Mouse (Mus musculus) lung, postnatal 36 days (tissue): ENCODE data around the gene Ppm1a.

Source experiments
- DNase-seq: peaks from one replicate; pipeline ENCODE4 v3.0.0; 2022; ENCODE audit warnings: mixed read lengths

Gene Ppm1a

DNA sequence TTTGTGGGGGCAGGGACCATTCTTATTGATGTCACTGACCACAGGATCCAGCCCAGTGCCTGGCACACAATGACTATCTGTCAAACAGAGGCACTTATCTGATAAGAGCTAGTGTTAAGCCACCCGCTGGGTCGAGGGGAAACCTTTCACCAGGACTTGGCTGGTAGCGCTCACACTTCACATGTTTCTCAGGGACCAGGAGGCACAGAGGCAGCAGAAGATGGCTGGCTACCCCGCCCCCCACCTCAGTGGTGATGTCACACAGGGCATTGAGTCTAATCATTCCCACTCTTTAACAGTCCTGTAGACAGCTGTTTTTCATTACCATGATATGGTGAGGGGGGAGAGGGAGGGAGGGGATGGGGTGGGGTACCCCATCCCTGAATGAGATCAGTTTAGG is at the start of gene Ppm1a:
Gene Ppm1a, plus strand, starts transcription at position 370 of the 400 bp plus-strand sequence.
- DNase-seq: no peak

DNA sequence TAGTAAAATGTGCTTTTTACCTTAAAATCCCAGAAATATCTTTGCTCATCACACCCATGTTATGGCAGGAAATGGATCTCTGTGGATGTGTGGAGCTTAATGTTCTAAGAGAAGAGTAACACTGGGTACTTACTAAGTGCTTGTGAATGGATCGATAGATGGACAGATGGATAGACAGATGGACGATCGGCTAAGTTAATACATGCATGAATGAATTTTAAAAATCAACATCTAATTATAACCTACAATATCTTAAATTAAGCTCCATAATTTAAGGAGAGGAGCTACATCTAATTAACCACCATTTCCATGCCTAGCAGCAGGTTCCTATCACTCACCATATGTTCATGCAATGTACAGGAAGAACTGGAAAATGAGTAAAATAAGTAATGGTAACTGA is 47.3 kb upstream of the Ppm1a start:
- DNase-seq: no peak

DNA sequence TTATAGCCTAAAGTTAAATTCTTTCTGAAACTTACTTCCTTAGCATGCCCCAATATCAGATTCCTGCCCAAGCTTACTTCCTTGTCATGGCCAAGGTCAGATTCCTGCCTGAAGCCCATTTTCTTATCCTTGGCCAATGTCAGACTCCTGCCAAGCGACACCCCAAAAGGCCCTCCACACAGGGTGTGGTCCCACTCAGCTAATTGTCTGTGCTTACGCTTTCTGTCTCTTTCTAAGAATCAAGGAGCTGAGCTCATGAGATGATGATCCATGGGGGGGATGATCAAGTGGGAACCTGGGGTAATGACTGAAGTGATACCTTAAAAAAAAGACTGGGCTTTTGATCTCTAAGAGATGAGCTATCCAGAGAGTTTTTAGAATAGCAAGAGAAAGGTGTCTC is 42.4 kb upstream of the Ppm1a start:
- no peak for DNase-seq

DNA sequence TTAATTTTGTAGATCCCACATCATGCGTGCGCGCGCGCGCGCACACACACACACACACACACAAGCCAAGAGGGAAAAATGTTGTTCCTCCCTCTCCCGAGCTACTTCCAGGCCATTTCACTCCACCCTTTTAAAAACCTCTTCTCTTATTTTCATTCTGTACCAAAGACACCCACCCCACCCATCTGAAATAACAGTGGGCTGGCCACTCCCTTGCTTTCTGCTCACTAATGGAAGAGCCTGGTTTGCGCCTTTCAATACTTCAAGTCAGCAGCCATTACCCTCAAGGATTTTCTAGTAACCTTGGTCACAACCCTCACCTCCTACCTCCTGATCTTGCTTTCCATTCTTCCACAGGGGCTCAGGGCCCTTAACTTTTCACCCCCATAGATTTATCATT is 41.4 kb upstream of the Ppm1a start:
- DNase-seq: no peak

DNA sequence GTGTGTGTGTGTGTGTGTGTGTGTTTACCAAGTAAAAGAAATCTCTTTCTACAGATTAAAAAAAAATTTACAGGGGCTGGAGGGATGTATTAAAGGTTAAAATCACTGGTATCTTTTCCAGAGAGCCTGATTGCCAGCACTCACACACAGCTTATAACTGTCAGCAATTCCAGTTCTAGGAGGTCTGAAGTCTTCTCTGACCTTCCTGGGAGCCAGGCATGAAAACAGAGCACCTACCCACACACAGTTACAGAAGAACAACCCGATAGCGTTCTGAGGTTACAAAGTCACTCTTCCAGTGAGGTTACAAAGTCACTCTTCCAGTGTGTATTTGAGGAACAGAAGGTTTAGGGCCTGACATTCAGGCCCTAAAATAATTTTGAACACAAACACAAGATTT is 38.2 kb upstream of the Ppm1a start:
- no peak for DNase-seq

DNA sequence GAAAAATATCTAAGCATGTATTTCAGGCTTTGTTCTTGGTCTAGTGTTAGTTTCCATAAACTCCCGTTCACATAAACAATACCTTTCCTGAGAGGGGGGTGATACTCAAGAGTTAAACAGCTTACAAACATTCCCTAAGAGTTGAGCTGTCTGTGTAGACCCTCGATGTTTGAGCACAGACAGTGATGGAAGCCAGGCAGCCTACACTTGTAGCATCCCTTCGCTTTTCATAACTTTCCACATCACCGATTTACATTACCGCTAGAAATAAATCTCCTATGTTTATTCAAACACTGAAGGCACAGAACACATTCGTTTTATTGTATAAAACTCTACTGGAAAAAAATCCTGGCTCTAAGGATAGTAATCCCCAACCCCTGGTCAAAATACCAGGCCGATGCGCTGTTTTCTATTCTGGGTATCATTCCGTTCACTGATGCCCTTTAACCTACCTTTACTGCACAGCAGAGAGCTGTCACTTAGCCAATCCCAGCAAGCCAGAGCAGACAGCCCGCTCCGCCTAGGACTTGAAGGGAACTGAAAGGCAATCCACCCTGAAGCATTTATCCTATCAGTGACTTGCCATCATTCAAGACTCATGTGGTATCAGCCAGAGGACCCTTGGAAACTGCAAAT is 37.7 kb upstream of the Ppm1a start:
- DNase-seq: no peak

DNA sequence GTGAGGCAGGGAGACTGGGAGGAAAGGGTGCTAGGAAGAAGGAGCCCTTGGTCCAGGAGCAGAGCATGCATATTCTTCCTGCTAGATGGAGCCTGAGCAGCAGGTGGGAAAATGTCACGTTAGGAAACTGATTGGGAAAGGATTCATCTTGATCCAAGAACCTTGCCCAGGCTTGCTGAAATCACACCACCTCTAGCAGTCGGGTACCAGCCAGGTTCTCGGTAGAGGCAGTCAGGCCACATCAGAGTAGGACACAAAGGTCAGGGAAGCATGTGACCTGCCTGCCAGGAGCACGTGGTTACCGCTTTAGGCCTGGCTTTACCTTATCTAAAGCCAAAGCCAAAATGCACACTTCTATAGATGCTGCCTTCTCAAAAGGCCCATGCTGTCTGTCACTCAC is 35.5 kb upstream of the Ppm1a start:
- no peak for DNase-seq

DNA sequence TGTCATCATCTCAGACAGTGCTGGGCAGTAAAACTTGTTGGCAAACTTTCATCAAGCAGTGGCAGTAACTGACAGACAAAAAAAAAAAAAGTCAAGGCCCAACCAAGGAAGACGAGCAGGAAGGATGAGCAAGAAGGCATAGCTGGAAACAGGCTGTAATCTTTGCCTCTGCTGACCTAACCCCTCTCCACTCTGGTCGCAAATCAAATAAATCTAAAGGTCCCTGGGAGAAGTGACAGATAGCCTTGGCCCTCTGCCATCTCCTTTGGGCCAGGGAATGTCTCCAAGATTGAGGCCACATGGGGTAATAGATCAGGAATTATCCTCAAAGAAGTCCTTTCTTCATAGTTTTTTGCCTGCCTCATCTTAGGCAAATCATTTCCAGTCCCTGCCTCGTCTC is 33.3 kb upstream of the Ppm1a start:
- DNase-seq: peak; percentile 14

DNA sequence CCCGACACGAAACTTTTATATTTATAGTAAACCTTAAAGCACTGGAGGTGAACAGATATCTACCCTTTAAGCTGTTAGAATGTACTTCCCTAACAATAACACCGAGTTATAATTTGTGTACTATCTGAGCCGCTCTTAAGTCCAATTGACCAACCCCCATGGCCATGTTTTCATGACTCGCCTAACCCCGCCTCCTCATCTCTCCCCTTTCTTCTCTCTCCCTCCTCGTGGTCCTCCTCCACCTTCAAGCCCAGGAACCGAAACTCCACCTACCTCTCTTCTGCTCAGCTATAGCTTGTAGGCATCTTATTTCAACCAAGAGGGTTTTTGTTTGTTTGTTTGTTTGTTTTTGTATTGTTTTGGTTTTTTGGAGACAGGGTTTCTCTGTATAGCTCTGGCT is 30.2 kb upstream of the Ppm1a start:
- DNase-seq: no peak

DNA sequence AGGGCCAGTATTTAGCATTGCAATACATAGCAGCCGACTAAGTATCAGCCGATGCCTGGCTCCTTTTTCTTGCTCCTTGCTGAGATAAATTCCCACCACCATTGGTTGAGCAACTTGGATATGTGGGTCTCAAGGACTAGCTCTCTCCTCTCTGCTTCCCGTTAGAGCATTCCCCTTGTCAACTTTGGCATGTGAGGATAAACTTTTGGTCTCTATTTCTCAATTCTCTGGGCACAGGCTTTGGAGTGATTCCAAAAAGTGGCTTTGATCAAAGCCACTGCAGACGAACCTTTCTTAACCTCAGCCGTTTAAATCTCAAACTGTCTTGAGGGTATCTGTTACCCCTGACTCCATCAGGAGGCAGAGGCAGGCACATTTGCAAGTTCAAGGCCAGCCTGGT is 29.6 kb upstream of the Ppm1a start:
- DNase-seq: no peak

DNA sequence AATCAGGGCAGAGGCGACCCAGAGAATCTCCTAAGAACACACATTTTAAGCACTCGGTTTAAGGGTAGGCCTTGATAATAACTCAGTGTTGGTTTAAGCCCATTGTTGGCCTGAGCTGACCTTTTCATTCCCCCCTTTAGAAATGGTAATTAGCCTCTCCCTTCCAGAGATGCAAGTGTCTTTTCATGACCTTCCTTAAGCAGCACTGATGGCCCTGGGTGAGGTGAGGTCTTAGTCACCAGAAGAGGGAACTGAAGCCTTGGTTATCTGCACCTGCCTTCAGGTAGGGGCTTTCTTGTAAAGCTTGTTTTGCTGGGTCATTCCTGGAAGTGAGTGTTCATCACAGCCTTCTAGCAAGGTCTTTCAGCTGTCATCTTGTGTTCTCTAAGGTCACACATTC is 23.1 kb upstream of the Ppm1a start:
- DNase-seq: no peak

DNA sequence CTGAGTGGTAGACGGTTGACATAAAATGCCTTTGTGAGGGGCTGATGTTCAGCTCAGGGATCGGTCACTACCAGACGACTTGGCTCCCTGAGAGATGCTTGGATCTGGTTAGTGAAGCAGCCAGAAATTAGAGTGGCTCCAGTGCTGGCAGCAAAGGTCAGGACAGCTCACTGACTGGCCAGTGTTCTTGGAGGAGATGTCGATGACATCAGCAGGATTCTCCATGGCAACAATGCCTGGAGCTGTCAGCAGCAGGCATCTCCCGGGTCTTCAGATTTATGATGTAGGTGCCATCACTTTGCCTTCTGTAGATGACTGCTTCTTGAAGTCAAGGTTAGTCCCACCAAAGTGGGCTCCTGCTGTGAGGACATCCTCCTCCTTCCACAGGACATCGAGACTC is 16.1 kb upstream of the Ppm1a start:
- DNase-seq: no peak

DNA sequence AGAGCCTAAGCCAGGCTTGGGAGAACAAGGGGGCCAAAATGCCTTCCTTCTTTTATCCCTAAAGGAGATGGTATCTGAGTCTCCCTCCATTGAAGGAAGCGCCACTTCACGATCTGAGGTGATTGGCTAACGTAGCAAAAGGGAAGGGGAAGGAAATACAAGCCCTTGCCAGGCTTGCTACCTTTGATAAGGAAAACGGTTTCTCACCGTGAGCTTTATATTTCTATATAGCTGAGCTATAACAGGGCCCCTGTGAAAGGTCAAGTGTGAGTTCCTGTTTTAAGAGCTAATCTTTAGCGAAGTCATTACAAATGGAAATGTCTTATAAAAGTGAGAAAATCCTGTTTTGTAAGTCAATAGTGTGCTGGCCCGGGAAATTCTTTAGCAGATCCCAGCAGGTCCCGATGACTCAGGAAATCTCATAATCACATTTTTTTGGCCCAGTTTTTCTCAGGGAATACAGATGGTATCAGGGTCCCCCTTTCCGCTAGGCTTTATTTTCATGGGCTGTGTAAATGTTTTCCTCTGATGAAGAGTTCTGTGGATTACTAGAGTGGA is 12.4 kb upstream of the Ppm1a start:
- no peak for DNase-seq

DNA sequence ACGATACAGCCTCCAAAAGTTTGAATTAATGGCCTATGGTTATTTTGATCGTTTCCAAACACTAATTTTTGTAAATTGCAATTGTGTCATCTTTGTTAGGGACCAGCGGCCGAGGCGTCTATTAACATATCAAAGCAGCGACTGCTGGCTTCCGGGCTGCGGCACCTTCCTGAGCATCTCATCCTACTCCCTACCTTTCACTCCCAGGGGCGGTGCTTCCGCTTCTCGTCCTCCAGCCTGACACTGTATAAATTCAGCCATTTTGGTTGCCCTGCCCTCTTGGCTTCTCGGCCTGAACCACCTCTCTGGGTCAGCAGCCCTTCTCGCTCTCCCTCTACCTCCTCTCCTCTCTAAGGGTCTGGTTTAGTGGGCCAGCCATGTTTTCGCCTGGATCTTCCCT is 11.8 kb upstream of the Ppm1a start:
- no peak for DNase-seq

DNA sequence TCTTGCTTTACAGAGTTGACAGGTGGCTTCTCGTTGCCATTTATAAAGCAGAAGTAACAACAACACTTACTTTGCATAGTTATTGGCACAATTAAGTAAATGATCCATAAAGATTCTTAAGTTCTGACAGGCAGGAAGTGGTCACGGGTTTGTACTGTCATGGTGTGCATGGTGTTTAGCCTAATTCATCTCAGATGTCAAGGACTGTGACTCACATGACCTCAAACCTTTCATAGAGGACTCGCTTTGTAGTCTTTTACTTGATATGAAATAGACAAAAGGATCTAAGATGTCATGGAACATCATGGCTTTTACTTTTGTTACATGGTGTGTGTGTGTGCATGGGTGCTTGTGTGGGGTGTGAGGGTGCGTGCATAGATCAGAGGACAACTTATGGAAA is 8.9 kb upstream of the Ppm1a start:
- DNase-seq: no peak

DNA sequence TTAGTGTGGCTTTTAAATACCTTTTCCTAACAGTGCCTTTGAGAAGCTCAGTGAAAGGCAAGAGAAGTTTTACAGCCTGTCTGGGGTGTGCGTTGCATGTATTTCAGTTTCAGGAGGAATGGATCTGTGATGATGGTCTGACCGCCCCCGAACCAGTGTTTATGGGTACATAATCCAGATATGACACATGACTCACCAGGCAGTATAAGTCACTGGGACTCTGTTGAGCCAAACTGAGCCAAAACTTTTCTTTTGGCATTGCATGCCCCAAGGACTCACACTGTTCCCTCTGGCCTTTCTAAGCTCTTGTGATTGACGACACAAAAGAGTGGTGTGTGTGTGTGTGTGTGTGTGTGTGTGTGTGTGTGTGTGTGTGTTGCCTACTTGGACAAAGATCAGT is 8.4 kb upstream of the Ppm1a start:
- DNase-seq: no peak

DNA sequence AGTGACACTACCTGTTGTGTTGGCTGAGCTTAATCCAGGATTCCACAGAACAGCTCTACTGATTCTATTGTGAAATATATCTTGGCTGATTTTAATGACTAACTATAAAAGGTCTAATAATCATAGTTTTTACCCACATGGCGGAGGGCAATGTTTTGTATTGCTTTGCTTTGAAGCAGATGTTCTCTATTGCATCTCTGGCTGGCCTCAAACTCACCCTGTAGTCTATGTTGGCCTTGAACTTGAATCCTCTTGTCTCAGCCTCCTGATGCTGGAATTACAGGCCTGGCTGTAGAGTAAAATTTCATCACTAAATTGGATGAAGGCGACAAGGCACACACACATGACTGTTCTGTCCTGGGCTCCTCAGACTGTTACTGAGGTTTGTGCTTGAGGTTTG is 7.8 kb upstream of the Ppm1a start:
- no peak for DNase-seq

DNA sequence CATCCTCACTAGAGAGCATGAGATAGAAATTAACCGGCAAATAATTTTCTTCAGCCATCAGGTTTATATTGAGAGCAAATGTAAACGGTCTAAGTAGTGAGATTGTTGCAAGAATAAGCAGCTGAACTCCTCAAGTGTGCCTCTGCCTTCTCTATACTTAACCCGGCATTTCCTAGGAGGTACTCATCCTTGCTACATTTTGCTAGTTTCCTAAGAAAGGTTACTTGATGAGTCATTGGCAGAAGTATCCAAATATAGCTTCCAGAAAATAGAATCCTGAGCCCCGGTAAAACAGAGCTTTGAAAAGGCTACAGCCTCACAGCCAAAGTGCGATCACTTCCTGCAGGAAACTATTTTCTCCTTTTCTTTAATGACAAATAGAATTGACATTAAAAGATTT is 7.2 kb upstream of the Ppm1a start:
- no peak for DNase-seq

DNA sequence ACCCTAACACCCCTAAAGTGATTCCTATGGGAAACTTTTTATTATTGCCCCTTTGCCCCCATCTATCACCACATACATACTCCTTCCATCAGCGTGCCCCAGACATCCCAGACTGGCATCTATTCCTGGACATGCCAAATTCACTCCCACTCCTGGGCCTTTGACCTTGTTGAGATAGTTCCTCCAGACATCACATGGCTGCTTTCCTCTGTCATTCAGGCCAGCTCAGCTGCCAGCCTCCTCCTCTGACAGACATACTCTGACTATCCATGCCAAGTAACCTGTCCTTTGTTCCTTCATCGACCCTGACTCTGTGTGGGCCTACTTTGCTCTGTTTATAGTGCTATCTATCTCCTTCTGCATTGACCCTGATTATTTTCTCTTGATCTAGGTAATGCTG is 6.6 kb upstream of the Ppm1a start:
- no peak for DNase-seq

DNA sequence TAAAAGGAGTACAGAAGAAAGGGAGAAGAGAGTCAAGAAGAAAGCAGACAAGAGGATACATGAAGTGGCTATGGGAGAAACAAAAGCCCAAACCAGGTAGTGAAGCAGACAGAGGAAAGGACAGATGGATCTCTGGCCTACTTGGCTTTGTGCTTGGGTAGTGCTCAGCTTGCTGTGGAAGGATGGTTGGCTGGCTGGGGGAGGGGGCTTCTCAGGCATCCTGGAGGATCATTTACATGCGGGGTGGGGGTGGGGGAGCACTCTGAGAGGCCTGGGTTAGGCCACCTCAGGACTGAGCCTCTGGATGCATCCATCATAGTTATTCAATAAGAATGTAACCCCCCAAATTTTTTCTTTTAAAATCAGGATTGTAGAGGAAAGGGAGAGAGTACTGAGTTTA is 341 bp downstream of the Ppm1a start:
- DNase-seq: no peak

DNA sequence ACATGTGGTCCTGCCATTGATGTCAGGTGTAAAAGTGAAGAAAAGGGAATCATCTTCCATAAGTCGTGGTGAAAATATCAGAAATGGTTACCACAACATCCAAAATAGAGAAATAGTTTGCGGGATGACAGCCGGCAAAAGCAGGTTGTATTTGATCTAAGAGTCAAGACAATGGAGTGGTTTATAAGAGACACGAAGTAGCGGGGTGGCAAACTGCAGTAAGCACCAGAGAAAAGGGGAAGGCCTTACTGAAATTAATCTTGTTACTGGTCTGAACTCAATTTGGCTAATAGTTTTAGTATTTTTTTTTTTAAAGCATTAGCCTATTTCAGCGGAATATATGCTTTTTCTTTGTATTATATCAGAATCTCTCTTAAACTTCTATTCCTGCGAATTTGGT is 2.7 kb downstream of the Ppm1a start:
- DNase-seq: no peak

DNA sequence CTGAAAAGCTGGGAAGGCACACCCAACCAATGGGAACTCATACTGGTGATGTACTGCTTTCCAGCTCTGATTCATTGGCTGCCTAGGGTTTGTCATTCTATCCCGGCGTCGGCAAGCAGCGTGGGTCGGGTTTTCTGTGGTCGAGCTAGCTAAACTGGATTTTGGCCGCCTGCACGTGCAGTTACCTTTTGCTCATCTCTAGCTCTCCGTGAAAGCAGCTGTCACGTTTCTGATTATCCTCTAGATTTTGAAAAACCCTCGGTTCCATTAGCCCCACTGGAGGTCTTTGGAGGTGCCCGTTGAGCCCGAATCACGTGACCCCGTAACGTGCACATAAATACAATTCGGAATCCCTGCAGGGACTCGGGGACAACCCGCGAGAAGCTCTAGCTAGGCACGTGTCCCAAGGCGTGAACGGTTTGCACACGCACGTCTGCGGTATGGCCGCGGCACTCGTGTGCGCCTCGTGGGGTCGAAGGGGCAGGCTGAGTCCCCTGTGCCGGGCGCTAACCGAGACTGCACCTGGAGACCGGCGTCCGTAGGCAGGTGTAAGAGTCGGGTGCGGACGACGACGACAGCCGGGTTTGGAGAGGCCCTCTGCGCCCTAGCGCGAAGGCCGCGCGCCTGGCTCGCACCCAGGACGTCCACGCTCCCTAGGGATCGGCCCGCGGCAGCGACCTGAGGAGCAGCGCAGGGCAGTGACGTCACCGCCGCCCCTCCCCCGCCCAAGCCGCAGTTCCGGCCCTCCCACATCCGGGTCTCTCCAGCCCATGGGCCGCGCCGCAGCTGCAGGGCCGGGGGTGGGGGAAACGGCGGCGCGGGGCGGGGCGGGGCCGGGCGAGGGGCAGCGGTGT is 3.3 kb downstream of the Ppm1a start:
- peak; percentile 94 for DNase-seq

DNA sequence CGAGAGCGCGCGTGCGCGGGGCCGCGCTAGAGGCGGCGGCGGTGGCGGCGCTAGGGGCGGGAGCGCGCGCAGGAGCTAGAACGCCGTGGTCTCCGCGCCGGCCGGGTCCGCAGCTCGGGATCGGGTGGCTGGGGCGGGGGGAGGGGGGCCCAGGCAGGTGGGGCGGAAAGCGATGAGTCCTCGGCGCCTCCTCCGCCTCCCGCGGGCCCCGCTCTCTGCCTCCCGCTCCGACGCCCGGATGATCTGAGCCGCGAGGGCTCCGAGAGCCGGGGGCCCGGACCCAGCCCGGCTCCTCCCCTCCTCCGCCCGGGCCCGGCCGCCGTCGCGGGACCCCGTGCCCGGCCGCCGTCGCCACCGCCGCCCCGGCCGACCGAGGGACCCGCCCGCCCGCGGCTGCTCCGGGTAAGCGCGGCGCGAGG is 4.0 kb downstream of the Ppm1a start:
- DNase-seq: no peak

DNA sequence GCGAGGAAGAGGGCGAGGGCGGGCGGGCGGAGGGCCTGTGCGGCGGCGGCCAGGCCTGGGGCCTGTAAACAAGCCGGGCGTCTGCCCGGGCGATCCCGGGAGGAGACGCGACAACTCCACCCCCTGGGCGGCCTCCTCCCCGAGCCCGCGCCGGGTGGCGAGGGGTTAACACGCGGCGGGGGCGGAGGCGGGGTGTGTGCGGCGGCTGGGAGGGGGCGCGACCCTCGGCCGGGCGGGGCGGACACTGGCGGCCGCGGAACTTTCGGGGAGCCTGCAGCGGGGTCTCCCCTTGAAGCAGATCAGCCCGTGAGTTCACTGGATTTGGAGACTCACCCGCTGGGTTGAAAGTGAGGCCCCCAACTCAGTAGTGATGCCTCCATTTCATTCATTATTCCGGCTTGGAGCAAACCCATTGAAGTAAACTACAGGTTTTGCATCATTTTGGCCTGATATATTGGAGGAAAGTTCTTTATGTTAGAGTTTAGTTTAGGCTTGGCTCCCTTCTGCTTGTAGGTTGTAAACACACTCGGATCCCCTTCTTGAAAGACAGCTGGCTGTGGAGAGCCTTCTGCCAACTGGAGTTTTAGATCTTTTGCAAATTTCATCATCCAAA is 4.5 kb downstream of the Ppm1a start:
- peak; percentile 56 for DNase-seq
